Mouse (Mus musculus) left cerebral cortex, adult 18-20 months (tissue): Measurements from ENCODE around the gene Pde4d. TPM values are rescaled to one million over a fixed set of nuclear protein-coding genes. Genes with fewer than 3 reads are reported as not detected.
A peak's percentile ranks its signal among the peaks of the same experiment; 100 is the strongest.

Experiments used
- DNase-seq, 2 experiments: peaks; one replicate each; pipeline ENCODE4 v3.0.0; 2021 to 2022; ENCODE audit warnings: low spot score in 2 of 2, mixed read lengths in 1 of 2
- total RNA-seq, 2 experiments: library from RNA; stranded (reverse); gene quantifications; 2 replicates each; pipeline ENCODE4 v1.2.3; 2021

The Pde4d gene
- total RNA-seq, 2 experiments from 2014 or later: 107 to 109 TPM

DNA sequence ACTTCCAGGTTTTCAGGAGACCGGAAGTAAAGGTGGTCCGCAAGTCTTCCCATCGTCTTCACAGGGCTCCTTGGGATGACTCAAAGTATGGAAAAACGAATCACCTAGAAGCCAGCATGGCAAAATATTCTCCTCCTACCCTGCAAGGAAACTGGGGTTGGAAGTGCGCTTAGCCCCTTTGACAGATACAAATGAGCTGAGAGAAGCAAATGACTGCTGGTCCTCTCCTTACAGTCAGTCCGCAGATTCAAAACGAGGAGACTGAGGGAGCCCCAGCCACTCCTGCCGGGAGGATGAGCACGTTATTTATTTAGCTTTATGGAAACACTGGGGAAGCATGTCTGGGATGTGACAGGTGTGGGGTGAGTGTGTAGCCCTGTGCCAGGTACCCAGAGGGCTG lies 1344.2 kb downstream of the Pde4d start:
- DNase-seq: no peak

DNA sequence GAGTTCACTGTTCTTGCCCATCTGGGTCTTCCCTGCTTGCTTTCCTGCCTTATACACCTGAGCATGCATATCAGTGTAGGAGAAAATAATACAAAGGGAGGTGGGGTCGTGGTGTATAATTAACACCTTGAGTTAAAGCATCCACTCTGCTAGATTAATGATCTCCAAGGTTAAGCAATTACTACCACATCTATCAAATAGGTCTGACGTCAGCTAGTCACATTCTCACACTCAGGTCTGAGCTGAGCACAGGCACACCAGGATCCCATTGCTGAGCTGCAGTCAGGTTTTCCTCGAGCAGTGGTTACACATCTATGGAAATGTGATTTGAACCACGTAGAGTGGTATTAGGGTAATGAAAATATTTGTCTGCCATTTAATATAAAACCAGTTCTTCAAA lies 1348.9 kb downstream of the Pde4d start:
- no peak for DNase-seq

DNA sequence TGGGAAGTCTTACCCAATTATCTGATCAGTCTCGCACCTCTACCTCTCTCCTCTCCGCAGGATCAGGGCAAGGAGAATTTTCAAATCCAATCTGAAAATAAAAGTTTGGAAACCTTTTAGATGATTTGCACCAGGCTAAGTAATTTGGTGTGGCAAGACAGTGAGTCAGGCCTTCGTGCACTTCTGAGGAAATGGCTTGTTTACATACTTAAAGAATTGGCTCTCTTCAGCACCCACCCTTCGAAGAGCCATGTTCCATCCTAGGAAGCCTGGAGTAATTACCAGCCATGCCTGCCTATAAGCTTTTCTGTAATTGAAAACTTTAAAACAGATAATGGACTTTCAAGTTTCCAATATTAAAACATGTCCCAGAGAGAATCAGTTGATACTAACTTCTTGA lies 1352.5 kb downstream of the Pde4d start:
- DNase-seq: no peak

DNA sequence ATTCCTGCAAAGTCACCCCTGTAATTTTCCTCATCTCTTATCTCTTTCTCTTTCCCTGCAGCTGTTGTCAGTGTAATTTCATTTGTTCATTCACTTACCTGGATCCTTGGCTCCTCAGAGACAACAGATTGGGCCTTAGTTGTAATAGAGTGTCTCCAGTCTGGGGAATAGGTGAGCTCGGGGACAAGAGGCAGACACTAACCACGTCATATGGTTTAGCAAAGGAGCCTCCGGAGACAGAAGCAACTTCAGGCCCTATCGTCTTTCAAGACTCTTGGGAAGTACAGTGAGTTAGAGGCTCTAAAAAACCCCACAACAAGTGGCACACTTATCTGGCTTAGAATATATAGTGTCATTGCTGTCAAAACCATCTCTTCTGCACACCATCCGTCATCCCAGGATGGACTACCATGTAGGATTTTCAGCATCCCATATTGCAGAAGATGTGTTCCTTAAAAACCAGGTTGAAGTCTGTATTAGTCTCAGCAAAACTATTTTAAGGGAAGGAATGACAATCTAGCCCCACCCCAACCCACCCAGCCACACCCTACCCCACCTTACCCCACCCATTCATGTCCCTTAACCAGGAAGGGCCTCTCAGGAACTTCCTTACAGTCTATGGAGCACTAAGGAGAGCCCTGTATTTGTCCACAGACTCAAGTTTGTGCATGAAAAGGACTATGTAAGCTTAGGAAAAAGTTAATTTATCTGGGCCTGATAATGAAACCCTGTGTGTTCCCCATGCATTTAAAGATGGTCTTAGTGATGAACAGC lies 1356.6 kb downstream of the Pde4d start:
- DNase-seq: no peak

DNA sequence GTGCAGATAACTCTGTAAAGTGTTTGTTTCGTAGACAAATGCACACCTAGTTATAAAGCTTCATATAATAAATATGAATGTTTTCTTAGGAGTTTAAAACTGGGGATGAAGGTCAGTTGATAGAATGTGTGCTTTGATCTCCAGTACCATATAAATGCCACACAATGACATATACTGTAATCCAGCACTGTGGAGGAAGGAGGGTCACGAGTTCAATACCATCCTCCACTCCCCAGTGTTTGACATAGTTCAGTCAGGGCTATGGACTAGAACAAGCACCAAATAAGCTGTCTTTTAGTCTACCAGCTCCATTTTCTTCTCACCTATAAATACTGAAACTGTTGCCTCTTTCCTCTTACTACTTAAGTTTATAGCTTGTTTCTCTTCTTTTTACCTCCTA lies 1357.3 kb downstream of the Pde4d start:
- no peak for DNase-seq

DNA sequence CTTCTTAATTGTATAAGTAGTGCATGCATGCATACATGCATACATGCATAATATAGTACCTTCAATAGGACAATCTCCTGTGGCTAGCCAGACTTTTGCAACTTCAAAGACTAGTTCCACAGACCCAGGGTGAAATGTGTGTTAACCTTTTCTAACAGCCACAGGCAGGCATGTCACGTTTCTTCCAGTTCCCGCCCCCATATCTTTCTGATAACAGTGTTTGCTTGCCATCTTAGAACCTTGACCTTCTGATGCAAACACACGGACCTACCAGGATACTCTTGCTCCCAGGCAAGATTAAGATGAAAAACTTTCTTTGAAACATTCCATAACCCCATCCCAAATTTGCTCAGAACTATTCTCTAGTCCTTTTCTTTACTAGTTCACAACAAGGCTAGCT lies 1357.7 kb downstream of the Pde4d start:
- DNase-seq: no peak

DNA sequence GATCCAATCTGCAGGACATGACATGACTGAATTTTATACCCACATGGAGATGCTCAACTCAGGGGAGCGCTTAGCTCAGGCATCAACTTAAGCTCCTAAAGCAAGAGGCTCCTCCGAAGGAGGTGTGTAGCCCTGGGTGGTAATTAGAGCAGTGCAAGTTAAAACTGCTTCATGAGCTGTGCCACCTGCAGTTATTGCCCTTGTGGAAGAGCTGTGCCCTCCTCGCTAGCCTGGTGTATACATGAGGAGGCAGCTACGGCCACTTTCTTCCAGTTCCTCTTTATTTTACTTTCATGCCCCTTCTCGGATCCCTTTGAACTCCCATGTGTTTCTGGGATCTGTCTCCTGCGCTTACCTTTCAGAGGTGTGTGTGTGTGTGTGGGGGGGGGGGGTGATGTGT lies 1358.3 kb downstream of the Pde4d start:
- no peak for DNase-seq

DNA sequence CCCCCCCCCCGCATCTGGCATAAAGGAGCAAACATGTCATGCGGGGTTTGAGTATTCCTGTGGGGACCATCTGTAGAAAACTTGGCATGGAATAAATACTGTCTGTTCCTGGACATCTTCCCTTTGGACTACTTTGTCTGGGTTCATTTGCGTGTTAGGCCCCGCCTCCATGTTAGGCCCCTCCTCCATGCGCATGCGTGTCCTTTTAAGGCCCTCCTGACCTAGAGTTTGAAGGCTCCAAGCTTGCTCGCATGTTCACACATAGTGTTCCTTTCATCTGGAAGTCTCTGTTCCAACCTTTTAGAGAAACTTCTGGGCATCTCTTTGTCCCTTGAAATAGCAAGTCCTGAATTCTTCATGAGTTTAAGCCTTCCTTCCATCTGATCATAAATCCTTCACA lies 1359.2 kb downstream of the Pde4d start:
- DNase-seq: no peak

DNA sequence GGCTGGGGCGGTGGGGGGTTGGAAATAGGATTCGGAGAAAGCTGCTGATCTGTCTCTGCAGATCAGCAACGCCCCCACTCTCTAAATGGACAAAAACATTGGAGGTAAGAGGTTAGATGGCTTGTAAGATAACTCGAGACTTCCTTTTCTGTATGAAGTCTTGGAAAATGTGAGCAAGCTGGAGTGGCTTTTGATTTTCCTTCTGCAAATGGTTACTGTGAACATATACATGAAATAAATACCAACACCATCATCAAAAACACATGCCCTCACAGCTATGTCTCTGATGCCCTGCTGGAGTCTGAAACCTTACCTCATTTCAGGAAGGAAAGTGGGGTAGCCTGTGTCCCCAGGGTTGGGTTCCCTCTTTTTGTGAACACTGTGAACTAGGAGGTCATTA lies 1359.9 kb downstream of the Pde4d start:
- no peak for DNase-seq

DNA sequence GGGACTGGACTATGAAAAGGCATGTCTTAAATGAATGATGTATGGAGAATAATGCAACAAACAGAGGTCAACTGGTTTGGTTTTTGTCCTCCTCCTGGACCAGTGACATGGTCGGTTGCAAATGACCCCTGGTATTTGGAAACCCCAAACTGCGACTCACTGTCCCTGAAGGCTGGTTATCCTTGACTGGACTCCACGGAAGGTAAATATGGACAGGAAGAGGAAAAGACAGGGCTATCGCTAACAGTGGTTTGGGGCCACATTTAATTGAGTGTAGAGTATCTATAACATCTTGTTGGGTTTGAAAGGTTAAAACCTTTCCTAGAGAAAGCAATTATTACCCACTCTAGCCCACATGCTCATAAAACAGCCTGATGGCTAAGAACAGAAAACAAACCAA lies 1364.2 kb downstream of the Pde4d start:
- DNase-seq: no peak

DNA sequence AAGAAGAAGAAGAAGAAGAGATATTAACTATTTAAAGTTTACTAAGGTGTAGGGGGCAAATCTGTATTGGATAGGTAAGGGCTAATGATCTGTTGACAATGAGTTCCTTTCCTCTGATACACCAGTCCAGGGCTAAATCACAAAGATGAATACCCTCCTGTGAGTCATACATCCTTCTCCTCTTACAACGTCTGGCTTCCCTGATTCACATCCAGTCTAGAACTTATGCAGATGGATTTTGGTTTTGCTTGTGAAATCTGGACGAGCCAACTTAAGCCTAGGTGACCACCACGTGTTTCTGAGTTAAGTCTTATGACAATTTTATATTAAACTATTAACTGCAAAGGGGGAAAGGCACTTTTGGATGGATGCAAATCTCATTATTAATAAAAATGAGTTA lies 1369.3 kb downstream of the Pde4d start:
- DNase-seq: no peak

DNA sequence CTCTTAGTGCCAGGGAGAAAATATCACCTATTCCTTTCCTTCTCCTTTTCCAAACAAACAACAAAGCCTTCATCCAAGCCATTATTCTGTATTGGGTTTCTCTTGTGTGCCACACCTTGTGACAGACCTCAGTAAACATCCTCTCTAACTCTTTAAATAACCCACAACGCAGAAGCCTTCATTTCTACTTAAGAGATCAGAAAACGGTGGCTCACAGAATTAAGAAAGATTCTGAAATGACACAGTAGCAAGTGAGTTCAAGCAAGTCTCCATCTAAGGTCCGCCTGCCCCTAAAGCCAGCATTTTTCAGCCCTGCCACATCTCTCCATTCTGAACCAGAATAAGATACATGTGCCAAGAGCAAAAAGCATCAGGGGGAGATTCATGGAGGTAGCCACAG lies 1370.4 kb downstream of the Pde4d start:
- DNase-seq: no peak

DNA sequence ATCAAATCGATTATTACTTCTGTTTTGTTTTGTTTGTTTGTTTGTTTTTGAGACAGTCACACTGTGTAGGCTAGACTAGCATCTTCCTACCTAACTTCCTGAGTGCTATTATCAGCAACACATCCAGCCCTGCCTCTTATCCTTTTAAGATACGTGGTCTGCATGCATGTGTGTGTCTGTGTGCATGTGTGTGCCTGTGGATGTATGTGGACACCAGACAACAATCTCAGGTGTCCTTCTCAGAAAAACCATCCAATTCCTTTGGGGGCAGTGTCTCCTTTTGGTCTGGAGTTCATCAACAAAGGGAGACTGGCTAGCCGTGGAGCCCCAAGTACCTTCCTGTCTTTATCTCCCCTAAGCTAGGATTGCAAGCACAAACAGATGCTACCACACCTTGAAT lies 1371.1 kb downstream of the Pde4d start:
- DNase-seq: no peak

DNA sequence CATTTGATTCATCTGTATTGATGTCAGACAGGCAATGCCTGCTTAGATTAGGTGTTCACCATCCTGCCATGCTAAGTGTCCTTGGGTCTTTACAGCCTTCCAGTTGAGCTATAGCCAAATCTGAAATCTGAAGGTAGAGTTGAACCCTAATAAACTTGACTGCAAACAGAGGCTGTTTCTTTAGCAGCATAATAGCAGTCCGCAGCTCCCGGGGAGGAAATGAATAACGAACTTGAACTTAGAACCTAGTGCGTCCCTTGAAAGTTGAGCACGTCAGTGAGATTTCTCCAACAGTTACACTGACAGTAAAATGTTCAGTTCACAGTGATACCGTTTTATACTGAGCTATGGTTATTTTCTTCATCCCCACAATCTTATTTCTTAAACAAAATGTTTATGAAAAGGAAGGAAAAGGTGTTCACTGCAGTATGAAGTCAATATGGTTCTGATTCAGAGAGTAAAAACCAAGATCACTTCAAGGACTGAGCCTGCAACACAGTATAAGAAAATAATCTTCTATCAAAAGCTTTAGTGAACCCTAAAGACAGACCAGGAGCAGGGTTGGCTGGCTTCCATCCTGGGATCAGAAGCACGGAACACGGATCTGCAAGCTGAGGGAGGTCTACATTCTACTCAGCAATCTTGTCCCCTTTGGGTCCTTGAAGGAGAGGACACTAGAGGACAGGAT lies 1372.1 kb downstream of the Pde4d start:
- DNase-seq: no peak

DNA sequence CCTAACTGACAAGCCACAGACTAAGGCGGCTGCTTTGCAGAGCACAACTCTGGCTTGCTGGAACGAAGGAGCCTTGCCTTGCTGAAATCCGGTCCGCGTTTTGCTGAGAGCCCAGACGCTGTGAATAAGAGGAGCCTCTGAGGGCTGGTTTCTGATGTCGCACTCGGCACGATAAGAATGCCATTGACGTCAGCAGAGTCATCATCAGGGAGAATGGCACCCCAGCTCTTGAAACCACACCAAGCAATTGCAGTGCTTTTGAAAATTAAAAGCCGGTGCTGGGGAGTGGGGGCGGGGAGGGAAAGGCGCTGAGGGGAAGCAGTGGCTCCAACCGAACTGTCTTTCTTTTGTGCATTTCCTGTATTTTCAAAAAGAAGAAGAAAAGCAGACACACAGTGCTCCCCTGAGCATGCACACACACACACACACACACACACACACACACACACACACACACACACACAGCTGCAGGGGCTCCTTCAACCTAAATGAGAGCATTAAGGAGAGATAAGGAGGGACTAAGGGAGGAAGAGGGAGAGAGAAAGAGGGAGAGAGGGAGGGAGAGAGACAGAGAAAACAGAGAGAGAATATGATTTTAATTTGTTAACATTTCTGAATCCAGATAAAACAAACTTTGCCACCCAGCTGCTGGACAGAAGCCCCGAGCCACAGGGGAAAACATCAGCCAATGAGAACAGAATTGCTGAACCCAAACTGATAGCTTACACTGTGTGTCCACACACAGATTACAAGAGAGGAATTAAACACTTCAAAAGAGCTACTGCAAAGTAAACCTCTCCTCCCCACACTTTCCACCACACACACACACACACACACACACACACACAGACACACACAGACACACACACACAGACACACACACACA lies 1372.9 kb downstream of the Pde4d start:
- DNase-seq: peak; percentile 95 to 96

DNA sequence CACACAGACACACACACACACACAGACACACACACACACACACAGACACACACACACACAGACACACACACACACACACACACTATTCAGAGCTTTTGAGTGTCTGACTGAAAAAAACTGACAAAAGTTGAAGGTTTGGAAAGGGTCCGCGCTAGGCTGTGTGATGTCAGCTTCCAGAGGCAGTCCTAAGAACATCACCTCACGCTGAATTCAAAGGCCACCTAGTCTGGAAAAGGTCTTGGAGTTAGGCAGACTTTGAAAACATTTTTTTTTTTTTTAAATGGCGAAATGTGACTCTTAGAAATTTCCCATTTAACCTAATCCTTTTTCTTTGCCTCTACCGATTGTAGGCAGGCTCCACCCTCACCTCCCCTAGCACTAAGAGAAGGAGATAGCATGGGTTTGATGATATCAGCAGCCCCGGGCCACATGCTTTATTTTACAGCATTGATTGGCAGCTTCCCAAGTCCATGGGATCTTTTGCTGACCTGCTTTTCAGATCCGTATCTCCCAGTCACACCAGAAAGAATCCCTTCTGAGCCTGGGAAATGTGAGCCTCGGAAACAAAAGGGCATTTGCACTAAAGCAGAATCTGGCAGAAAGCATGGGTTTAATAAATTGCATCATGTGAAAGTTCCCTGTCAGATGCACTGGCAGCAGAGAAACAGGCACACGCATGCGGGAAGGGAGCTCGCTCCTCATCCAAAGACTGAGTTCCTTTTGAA lies 1373.7 kb downstream of the Pde4d start:
- peak in 1 of 2 experiments; percentile 16 for DNase-seq

DNA sequence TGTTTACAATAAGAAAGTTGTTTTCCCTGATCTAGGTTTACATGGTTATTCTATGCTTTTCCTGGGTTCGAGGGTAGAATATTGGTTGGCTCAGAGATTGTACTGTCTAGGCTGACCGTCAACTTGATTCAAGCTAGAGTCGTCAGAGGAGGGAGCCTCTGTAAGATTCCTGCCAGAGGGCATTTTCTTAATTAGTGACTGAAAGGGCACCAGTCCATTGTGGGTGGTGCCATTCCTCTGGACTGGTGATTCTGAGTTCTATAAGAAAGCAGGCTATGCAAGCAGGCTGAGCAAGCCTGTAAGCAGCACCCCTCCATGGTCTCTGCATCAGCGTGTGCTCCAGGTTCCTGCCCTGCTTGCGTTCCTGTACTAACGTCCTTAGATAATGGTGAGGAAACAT lies 1376.1 kb downstream of the Pde4d start:
- DNase-seq: no peak

DNA sequence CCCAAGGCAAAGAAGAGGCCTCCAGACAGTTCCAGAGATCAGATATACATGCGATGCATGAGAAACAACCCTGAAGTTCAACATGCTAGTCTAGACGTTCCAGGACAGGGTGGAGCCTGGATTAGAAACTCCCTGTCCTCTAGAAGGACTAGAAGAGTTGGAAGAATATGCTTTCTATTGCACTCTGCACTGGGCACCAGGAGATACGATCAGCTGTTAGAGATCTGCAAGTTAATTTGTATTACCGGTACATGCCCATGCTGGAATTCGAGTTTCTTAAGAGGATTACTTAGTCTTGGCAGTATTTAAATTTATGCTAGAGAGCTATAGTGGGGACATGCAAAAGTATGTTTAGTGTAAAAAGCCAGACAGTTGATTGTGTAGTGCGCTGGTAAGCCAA lies 1377.6 kb downstream of the Pde4d start:
- no peak for DNase-seq

DNA sequence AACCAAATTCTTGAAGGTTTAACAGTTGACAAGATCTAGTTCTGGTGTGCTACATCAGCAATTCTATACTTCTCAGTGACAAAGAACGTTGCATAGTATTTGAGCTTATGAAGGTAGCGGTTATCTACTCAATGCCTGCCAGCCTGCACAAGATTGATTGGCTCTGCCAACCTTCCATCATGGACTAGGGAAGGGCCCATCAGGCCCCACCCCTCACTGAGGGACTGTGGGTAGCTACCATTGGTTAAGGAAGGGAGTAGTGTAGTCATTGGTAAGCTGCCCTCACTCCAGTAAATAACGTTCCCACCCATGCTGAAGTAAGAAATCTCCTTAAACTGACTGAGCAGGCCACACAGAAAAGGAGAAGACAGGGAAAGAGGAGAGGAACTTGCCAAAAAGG lies 1378.2 kb downstream of the Pde4d start:
- DNase-seq: no peak

DNA sequence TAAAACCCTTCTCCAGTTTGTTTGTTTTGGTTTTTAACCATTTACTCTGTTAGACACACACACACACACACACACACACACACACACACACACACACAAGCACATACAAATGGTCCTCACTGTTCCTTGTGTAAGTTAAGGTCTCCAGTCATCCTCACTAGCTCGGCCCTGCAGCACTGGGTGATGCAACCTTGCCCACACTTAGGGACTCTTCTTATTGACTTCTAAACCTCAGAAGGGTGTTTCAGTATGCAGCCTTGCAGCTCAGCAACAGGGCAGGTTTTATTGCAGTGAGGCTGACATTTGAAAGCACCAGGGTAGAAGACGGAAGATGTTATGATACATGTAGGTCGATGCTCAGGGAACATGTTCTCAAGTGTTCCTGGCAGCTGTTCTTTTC lies 1379.7 kb downstream of the Pde4d start:
- DNase-seq: no peak

DNA sequence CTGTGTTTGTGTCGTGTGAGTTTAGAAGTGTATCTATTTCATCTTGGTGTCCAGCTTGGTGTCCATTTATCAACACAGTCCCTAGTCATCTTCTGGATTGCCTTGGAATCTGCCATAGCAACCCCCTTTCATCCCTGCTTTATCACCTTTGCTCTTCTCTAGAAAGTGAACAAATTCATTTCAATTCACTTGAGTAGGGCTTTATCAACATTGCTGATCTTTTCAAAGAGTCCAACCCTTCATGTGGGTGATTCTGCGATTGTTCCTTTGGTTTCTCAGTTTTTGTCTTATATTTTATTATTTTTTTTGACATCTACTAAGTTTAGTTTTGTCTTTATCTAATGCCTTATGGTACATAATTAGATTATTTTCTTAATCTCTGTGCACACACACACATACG lies 1385.2 kb downstream of the Pde4d start:
- no peak for DNase-seq
